Mouse (Mus musculus): ENCODE results near the gene Prtn3. TPM values are rescaled to one million over a fixed set of nuclear protein-coding genes. Genes with fewer than 3 reads are reported as not detected.
A peak's percentile ranks its signal among the peaks of the same experiment; 100 is the strongest.

Gene Prtn3
- polyA plus RNA-seq, 1 experiment from 2014 or later, result 3.7 TPM

- Histone ChIP-seq H3K4me1 (replicated peaks) (peaks cover 15% of the 10 kb centered on the region), H3K4me2 (replicated peaks) (no peak overlapping the region), H3K4me3 (replicated peaks) (no peak overlapping the region), H3K36me3 (peaks cover 34% of the 10 kb centered on the region), H3K27ac (no peak overlapping the region), H3K9ac (no peak overlapping the region), H3K9me3 (no peaks in the 10 kb centered on the region), H3K27me3 (replicated peaks) (no peaks in the 10 kb centered on the region)
- no peak for ATAC-seq
- WGBS, result 68% methylated on average over 2 of the region's 2 CpGs
Observed at GRCm38 (mm10) chr10:79900951-79901410, 26.7 kb downstream of the Prtn3 start.

- Histone ChIP-seq H3K9me3 (no peaks in the 10 kb centered on the region), H3K27ac (no peak overlapping the region), H3K4me2 (replicated peaks) (no peak overlapping the region), H3K27me3 (replicated peaks) (no peaks in the 10 kb centered on the region), H3K4me3 (replicated peaks) (no peak overlapping the region), H3K36me3 (peaks cover 35% of the 10 kb centered on the region), H3K9ac (no peak overlapping the region), H3K4me1 (replicated peaks) (peaks cover 10% of the 10 kb centered on the region)
- 94% methylated on average over 9 of the region's 9 CpGs for WGBS
- no peak for ATAC-seq
Observed at GRCm38 (mm10) chr10:79906712-79907111, 32.4 kb downstream of the Prtn3 start.

GRCm38 (mm10) chr10:79907415-79907814, 33.1 kb downstream of the Prtn3 start:
- WGBS, result 90% methylated on average over 10 of the region's 10 CpGs
- H3K27me3 ChIP-seq (replicated peaks), result no peaks in the 10 kb centered on the region
- no peak overlapping the region for H3K27ac ChIP-seq
- H3K4me1 ChIP-seq (replicated peaks), result peaks cover 12% of the 10 kb centered on the region
- no peak for ATAC-seq
- no peak overlapping the region for H3K9ac ChIP-seq
- H3K4me2 ChIP-seq (replicated peaks), result peak overlapping the region; percentile 64; the same call in 1 of the 2 replicates
- peaks cover 37% of the 10 kb centered on the region for H3K36me3 ChIP-seq
- no peak overlapping the region for H3K4me3 ChIP-seq (replicated peaks)
- H3K9me3 ChIP-seq, result no peaks in the 10 kb centered on the region

- peak within 1 kb of the TSS; percentile 93 for H3K9ac ChIP-seq
- H3K27ac ChIP-seq, result peak within 1 kb of the TSS; percentile 97
- H3K36me3 ChIP-seq, result peaks cover 33% of the 10 kb centered on the region
- peak; percentile 97 for ATAC-seq
- 1% methylated on average over 52 of the region's 52 CpGs for WGBS
- no peaks in the 10 kb centered on the region for H3K9me3 ChIP-seq
- peaks cover 15% of the 10 kb centered on the region for H3K4me1 ChIP-seq (replicated peaks)
- peak within 1 kb of the TSS; percentile 81 for H3K4me3 ChIP-seq (replicated peaks)
- H3K4me2 ChIP-seq (replicated peaks), result peak within 1 kb of the TSS; percentile 64
- H3K27me3 ChIP-seq (replicated peaks), result no peaks in the 10 kb centered on the region
Observed at GRCm38 (mm10) chr10:79908167-79909091, 34.2 kb downstream of the Prtn3 start, which contains the start of gene Med16. Gene Med16, minus strand, starts transcription at chr10:79908923.

GRCm38 (mm10) chr10:79909092-79909922, 35.0 kb downstream of the Prtn3 start:
- 24% methylated on average over 14 of the region's 14 CpGs for WGBS
- H3K4me2 ChIP-seq (replicated peaks), result peak overlapping the region; percentile 41

GRCm38 (mm10) chr10:79910556-79910955, 36.3 kb downstream of the Prtn3 start, which contains the start of gene Gm26602:
Gene Gm26602, plus strand, starts transcription at chr10:79910856.
- Histone ChIP-seq H3K36me3 (peaks cover 23% of the 10 kb centered on the region), H3K9me3 (no peaks in the 10 kb centered on the region), H3K4me3 (replicated peaks) (no peak within 1 kb of the TSS), H3K27ac (no peak within 1 kb of the TSS), H3K27me3 (replicated peaks) (no peaks in the 10 kb centered on the region), H3K9ac (no peak within 1 kb of the TSS), H3K4me2 (replicated peaks) (no peak within 1 kb of the TSS), H3K4me1 (replicated peaks) (peaks cover 31% of the 10 kb centered on the region)
- WGBS, result 88% methylated on average over 4 of the region's 4 CpGs
- ATAC-seq, result no peak

More at GRCm38 (mm10) chr10:79909092-79909922, 35.0 kb downstream of the Prtn3 start:
- H3K27me3 ChIP-seq (replicated peaks), result no peaks in the 10 kb centered on the region
- peak; percentile 69 for ATAC-seq
- H3K27ac ChIP-seq, result peak overlapping the region; percentile 59; the same call in 1 of the 2 replicates
- peaks cover 18% of the 10 kb centered on the region for H3K4me1 ChIP-seq (replicated peaks)
- H3K9me3 ChIP-seq, result no peaks in the 10 kb centered on the region
- H3K4me3 ChIP-seq (replicated peaks), result no peak overlapping the region
- H3K36me3 ChIP-seq, result peaks cover 33% of the 10 kb centered on the region
- H3K9ac ChIP-seq, result no peak overlapping the region

- no peak for ATAC-seq
- 64% methylated on average over 20 of the region's 20 CpGs for WGBS
- peaks cover under 1% of the 10 kb centered on the region; the same call in 1 of the 2 replicates for H3K27me3 ChIP-seq (replicated peaks)
- H3K4me2 ChIP-seq (replicated peaks), result no peak overlapping the region
- no peak overlapping the region for H3K4me3 ChIP-seq (replicated peaks)
- H3K27ac ChIP-seq, result no peak overlapping the region
- H3K36me3 ChIP-seq, result peaks cover 10% of the 10 kb centered on the region
- H3K9ac ChIP-seq, result no peak overlapping the region
- peaks cover 37% of the 10 kb centered on the region for H3K4me1 ChIP-seq (replicated peaks)
- no peaks in the 10 kb centered on the region for H3K9me3 ChIP-seq
Observed at GRCm38 (mm10) chr10:79912412-79912811, 38.1 kb downstream of the Prtn3 start.

GRCm38 (mm10) chr10:79914131-79914947, 40.1 kb downstream of the Prtn3 start:
- Histone ChIP-seq H3K27me3 (replicated peaks) (peaks cover 20% of the 10 kb centered on the region), H3K9ac (peak overlapping the region; percentile 20; the same call in 1 of the 2 replicates), H3K27ac (no peak overlapping the region), H3K4me1 (replicated peaks) (peaks cover 46% of the 10 kb centered on the region), H3K36me3 (peaks cover 10% of the 10 kb centered on the region), H3K9me3 (no peaks in the 10 kb centered on the region), H3K4me3 (replicated peaks) (no peak overlapping the region), H3K4me2 (replicated peaks) (peak overlapping the region; percentile 92; the same call in 1 of the 2 replicates)
- no peak for ATAC-seq
- WGBS, result 71% methylated on average over 11 of the region's 11 CpGs

- 59% methylated on average over 7 of the region's 7 CpGs for WGBS
- ATAC-seq, result no peak
- H3K27ac ChIP-seq, result no peak overlapping the region
- peaks cover 26% of the 10 kb centered on the region for H3K27me3 ChIP-seq (replicated peaks)
- H3K4me1 ChIP-seq (replicated peaks), result peaks cover 45% of the 10 kb centered on the region
- H3K36me3 ChIP-seq, result peaks cover 10% of the 10 kb centered on the region
- H3K4me2 ChIP-seq (replicated peaks), result peak overlapping the region; percentile 92
- H3K4me3 ChIP-seq (replicated peaks), result no peak overlapping the region
- peak overlapping the region; percentile 0; the same call in 1 of the 2 replicates for H3K9ac ChIP-seq
- H3K9me3 ChIP-seq, result no peaks in the 10 kb centered on the region
Observed at GRCm38 (mm10) chr10:79914948-79915596, 40.8 kb downstream of the Prtn3 start.

GRCm38 (mm10) chr10:79916081-79916480, 41.8 kb downstream of the Prtn3 start:
- peak overlapping the region; percentile 92 for H3K4me2 ChIP-seq (replicated peaks)
- peaks cover 36% of the 10 kb centered on the region for H3K27me3 ChIP-seq (replicated peaks)
- peak overlapping the region; percentile 75 for H3K4me3 ChIP-seq (replicated peaks)
- peaks cover 8% of the 10 kb centered on the region for H3K36me3 ChIP-seq
- peaks cover 53% of the 10 kb centered on the region for H3K4me1 ChIP-seq (replicated peaks)
- WGBS, result 8% methylated on average over 8 of the region's 8 CpGs
- H3K9me3 ChIP-seq, result no peaks in the 10 kb centered on the region
- H3K9ac ChIP-seq, result peak overlapping the region; percentile 97
- H3K27ac ChIP-seq, result 0 out of 2 replicates have a peak overlapping the region, but pooled peaks have one; percentile 38
- ATAC-seq, result no peak

All from intestine, embryonic 15.5 days (tissue).